Mouse (Mus musculus) hindbrain, embryonic 16.5 days (tissue): ENCODE results near the gene Npsr1. TPM values are rescaled to one million over a fixed set of nuclear protein-coding genes. Genes with fewer than 3 reads are reported as not detected.

Experiments
- ATAC-seq: fragments of 200-750 bp; cut with Nextera tagmentation; 2 replicates; pipeline ENCODE4 v1.8.0; 2017; ENCODE audit warnings: moderate TSS enrichment, moderate library complexity
- H3K27ac ChIP-seq: fragments of 300-500 bp; sonication (generic); 2 replicates; pipeline ENCODE4 v1.5.1; 2014; ENCODE audit warnings: low read depth, mild to moderate bottlenecking, control low read depth, low read length, moderate library complexity
- H3K27me3 ChIP-seq: fragments of 300-500 bp; sonication (generic); replicated peaks from 2 replicates; pipeline ENCODE4 v1.6.1; 2014; ENCODE audit warnings: low read length; ENCODE audit not compliant: control insufficient read depth, insufficient read depth
- H3K36me3 ChIP-seq: fragments of 300-500 bp; sonication (generic); 2 replicates; pipeline ENCODE4 v1.6.1; 2014; ENCODE audit warnings: mild to moderate bottlenecking, low read length, moderate library complexity, mixed read lengths; ENCODE audit not compliant: control insufficient read depth, insufficient read depth
- H3K4me1 ChIP-seq: fragments of 300-500 bp; sonication (generic); 2 replicates; pipeline ENCODE4 v1.6.1; 2014; ENCODE audit warnings: low read depth, low read length; ENCODE audit not compliant: control insufficient read depth, insufficient read depth
- H3K4me2 ChIP-seq: fragments of 300-500 bp; sonication (generic); 2 replicates; pipeline ENCODE4 v1.6.1; 2014; ENCODE audit warnings: mild to moderate bottlenecking, low read length, control low read depth, moderate library complexity
- H3K4me3 ChIP-seq: fragments of 300-500 bp; sonication (generic); 2 replicates; pipeline ENCODE4 v1.5.1; 2014; ENCODE audit warnings: mild to moderate bottlenecking, low read length, control low read depth, moderate library complexity
- H3K9ac ChIP-seq: fragments of 300-500 bp; sonication (generic); 2 replicates; pipeline ENCODE4 v1.6.1; 2014; ENCODE audit warnings: low read depth, mild to moderate bottlenecking, control low read depth, low read length, moderate library complexity
- H3K9me3 ChIP-seq: fragments of 300-500 bp; sonication (generic); 2 replicates; pipeline ENCODE4 v1.6.1; 2014; ENCODE audit warnings: mild to moderate bottlenecking, low read length, moderate library complexity; ENCODE audit not compliant: control insufficient read depth
- WGBS: fragments of 180-500 bp; shearing (Covaris S2); extraction: QIAGEN DNeasy Blood & Tissue Kit; methylation state at CpG from one replicate; pipeline ENCODE4 v1.1.7; 2014; 5-methylcytosine and 5-hydroxymethylcytosine counted together
- polyA plus RNA-seq: library from polyadenylated mRNA; unstranded; fragments of >200 nt; fragmentation: Nextera tagmentation; extraction: Ambion mirVana; gene quantifications from 2 replicates; pipeline ENCODE4 v1.2.1, GENCODE M21; 2015

Npsr1 gene
- polyA plus RNA-seq, 1 experiment from 2014 or later, result 0.43 TPM

GRCm38 (mm10) chr9:24282617-24283016 lies 184.8 kb downstream of the Npsr1 start:
- Histone ChIP-seq H3K36me3 (no peaks in the 10 kb centered on the region), H3K9me3 (no peaks in the 10 kb centered on the region), H3K27me3 (no peaks in the 10 kb centered on the region), H3K4me2 (no peak overlapping the region), H3K4me3 (no peak overlapping the region), H3K9ac (no peak overlapping the region), H3K27ac (no peak overlapping the region), H3K4me1 (no peaks in the 10 kb centered on the region)
- 60% methylated on average over 3 of the region's 3 CpGs for WGBS
- ATAC-seq, result no peak

DNA sequence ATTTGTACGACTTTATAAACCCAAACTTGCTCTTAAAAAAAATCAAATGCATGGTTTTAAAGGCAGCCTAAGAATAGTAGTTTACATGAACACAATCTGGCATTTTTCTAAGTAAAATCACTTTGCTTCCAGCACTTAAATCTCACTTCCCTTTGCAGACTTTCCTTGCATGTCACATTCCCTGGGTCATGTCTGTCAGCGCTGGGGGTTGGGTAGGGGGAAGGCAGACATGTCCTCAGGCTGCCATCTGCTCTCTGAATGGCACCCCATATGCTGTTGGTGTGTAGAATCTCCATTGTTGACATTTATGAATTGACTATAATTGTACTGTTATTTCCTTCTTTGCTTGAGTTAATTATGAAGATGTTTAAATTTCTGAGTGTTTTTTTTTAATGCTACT lies 185.3 kb downstream of the Npsr1 start:
- Histone ChIP-seq H3K27me3 (no peaks in the 10 kb centered on the region), H3K9ac (no peak overlapping the region), H3K4me2 (no peak overlapping the region), H3K4me1 (no peaks in the 10 kb centered on the region), H3K27ac (no peak overlapping the region), H3K36me3 (no peaks in the 10 kb centered on the region), H3K9me3 (no peaks in the 10 kb centered on the region), H3K4me3 (no peak overlapping the region)
- peak; percentile 61; the same call in 1 of the 2 replicates for ATAC-seq
- 55% methylated on average over 2 of the region's 2 CpGs for WGBS

- H3K27me3 ChIP-seq, result no peaks in the 10 kb centered on the region
- H3K4me3 ChIP-seq, result no peak overlapping the region
- H3K9me3 ChIP-seq, result no peaks in the 10 kb centered on the region
- no peaks in the 10 kb centered on the region for H3K36me3 ChIP-seq
- H3K4me2 ChIP-seq, result no peak overlapping the region
- no peak for ATAC-seq
- H3K4me1 ChIP-seq, result no peaks in the 10 kb centered on the region
- H3K9ac ChIP-seq, result no peak overlapping the region
- H3K27ac ChIP-seq, result no peak overlapping the region
Measured at GRCm38 (mm10) chr9:24283536-24283935, 185.7 kb downstream of the Npsr1 start.

DNA sequence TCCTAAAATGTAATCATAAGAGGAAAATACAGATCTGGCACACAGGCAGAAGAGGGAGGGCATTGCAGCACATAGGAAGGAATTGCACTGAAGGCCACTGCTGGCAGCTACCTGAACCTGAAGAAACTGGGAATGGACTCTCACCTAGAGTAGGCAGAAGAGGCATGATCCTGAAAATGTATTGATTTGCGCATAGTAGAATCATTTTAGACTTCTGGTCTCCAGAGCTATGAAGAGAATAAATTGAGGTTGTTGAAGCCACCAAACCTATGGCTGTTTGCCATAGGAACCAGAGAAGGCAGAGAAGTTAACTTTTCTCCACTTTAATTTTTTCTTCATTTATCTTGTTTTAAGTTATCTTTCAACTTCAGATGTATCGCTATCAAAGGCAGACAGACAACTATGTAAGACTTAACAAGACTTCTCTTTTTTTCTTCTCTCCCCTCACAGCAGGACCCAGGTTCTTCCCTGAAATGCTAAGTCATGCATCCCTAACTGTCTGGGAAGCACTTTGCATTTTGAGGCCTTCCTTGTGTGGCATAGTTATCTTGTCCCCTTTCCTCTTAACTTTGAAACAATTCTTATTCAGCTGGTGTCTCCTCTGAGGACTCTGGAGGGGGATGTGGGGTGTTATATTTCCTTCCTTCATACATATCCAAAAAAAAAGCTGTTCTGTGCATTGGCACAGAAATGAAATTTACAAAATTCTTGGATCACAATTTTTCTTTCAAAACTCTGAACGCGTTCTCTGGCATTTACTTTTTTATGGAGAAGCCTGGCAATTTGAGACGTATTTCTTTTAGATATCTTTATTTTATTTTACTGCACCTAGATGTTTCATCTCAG lies 186.7 kb downstream of the Npsr1 start:
- WGBS, result 84% methylated on average over 5 of the region's 5 CpGs
- Histone ChIP-seq H3K4me3 (no peak overlapping the region), H3K36me3 (no peaks in the 10 kb centered on the region), H3K9ac (no peak overlapping the region), H3K4me1 (no peaks in the 10 kb centered on the region), H3K4me2 (no peak overlapping the region), H3K27ac (no peak overlapping the region), H3K9me3 (no peaks in the 10 kb centered on the region), H3K27me3 (no peaks in the 10 kb centered on the region)
- ATAC-seq, result no peak

- no peaks in the 10 kb centered on the region for H3K4me1 ChIP-seq
- no peak overlapping the region for H3K4me2 ChIP-seq
- 92% methylated on average over 5 of the region's 5 CpGs for WGBS
- H3K9ac ChIP-seq, result no peak overlapping the region
- H3K9me3 ChIP-seq, result no peaks in the 10 kb centered on the region
- no peak overlapping the region for H3K27ac ChIP-seq
- H3K4me3 ChIP-seq, result no peak overlapping the region
- H3K27me3 ChIP-seq, result no peaks in the 10 kb centered on the region
- no peaks in the 10 kb centered on the region for H3K36me3 ChIP-seq
- no peak for ATAC-seq
Measured at GRCm38 (mm10) chr9:24285419-24285818, 187.6 kb downstream of the Npsr1 start.

DNA sequence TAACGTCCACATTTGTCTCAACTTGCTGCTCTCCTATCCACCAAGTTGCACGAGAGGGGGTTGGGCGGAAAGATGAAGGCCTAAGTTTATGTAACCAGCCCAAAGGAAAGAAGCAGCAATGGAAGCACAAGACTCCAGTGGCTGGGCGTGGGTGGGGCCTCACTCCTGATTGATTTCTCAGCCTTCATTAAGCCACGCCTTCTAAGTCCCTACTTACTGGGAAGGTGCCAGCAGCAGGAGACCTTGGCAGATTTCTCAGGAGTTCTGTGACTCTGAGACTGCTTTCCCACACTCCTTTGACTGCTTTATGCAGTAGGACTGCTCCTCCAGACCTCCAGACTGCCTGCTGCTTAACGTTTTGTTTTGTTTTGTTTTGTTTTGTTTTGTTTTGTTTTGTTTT lies 193.6 kb downstream of the Npsr1 start:
- no peak overlapping the region for H3K27ac ChIP-seq
- H3K36me3 ChIP-seq, result no peaks in the 10 kb centered on the region
- ATAC-seq, result 0 out of 2 replicates have a peak, but pooled peaks have one; percentile 17
- no peak overlapping the region for H3K4me3 ChIP-seq
- H3K9ac ChIP-seq, result no peak overlapping the region
- no peaks in the 10 kb centered on the region for H3K4me1 ChIP-seq
- H3K4me2 ChIP-seq, result no peak overlapping the region
- H3K9me3 ChIP-seq, result no peaks in the 10 kb centered on the region
- H3K27me3 ChIP-seq, result no peaks in the 10 kb centered on the region
- 42% methylated on average over 6 of the region's 6 CpGs for WGBS

- H3K36me3 ChIP-seq, result no peaks in the 10 kb centered on the region
Measured at GRCm38 (mm10) chr9:24293252-24293959, 195.6 kb downstream of the Npsr1 start.

DNA sequence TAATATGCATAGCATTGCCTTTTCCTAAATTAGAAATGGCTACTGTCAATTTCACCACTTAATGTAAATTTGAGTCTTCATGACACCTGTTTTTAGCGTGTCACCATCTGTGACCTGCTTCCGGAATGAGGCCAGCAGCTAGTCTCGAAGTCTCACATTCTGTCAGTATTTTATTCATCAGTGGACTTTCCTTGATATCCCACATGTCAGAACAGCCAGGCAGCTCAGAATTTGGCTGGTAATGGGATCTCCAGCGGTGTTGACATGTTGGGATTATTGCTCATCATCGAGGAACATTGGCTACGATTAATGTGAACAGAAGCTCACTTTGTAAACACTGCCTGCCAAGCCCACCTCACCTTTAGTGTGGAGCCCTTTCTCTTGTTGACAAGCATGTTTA lies 205.1 kb downstream of the Npsr1 start:
- H3K36me3 ChIP-seq, result no peaks in the 10 kb centered on the region
- no peak for ATAC-seq
- no peak overlapping the region for H3K27ac ChIP-seq
- 76% methylated on average over 6 of the region's 6 CpGs for WGBS
- no peak overlapping the region for H3K4me2 ChIP-seq
- H3K9me3 ChIP-seq, result no peaks in the 10 kb centered on the region
- no peaks in the 10 kb centered on the region for H3K4me1 ChIP-seq
- H3K27me3 ChIP-seq, result no peaks in the 10 kb centered on the region
- H3K9ac ChIP-seq, result no peak overlapping the region
- H3K4me3 ChIP-seq, result no peak overlapping the region

More at GRCm38 (mm10) chr9:24293252-24293959, 195.6 kb downstream of the Npsr1 start:
- Histone ChIP-seq H3K27ac (no peak overlapping the region), H3K27me3 (no peaks in the 10 kb centered on the region), H3K9me3 (no peaks in the 10 kb centered on the region), H3K9ac (no peak overlapping the region), H3K4me1 (no peaks in the 10 kb centered on the region), H3K4me3 (no peak overlapping the region), H3K4me2 (no peak overlapping the region)
- 34% methylated on average over 12 of the region's 12 CpGs for WGBS
- no peak for ATAC-seq

DNA sequence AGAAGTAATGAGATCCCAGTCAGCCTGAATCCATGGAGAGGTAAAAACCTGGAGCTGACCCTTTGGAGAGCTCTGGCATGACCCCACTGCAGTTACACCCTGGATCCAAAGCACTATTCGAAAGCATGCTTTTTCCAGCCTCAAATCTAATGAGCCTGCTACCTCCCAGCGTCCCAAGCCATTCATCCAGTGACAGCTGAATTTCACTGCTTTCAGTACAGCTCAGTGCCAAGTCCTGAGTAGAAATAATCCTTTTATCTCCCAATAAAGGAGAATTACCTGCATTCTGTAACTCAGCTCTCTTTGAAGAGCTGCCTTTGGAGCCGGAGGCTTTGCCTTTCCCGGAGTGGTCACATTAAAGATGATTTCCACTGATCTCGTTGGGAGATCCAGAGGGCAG lies 209.2 kb downstream of the Npsr1 start:
- Histone ChIP-seq H3K36me3 (no peaks in the 10 kb centered on the region), H3K4me1 (no peaks in the 10 kb centered on the region), H3K9me3 (no peaks in the 10 kb centered on the region), H3K4me3 (no peak overlapping the region), H3K27ac (no peak overlapping the region), H3K4me2 (no peak overlapping the region), H3K9ac (no peak overlapping the region), H3K27me3 (no peaks in the 10 kb centered on the region)
- WGBS, result 40% methylated on average over 5 of the region's 5 CpGs
- ATAC-seq, result no peak
